Mouse (Mus musculus) heart, embryonic 12.5 days (tissue): ENCODE data around the gene Myo5a. TPM values are rescaled to one million over a fixed set of nuclear protein-coding genes. Genes with fewer than 3 reads are reported as not detected.

ENCODE experiments used
- ATAC-seq: fragments of 200-750 bp; cut with Nextera tagmentation; 2 replicates; pipeline ENCODE4 v1.8.0; 2017; ENCODE audit warnings: moderate TSS enrichment, moderate library complexity; ENCODE audit not compliant: insufficient number of reproducible peaks, low FRiP score
- H3K27ac ChIP-seq: fragments of 300-500 bp; sonication (generic); 2 replicates; pipeline ENCODE4 v1.5.1; 2016; ENCODE audit warnings: mild to moderate bottlenecking, moderate library complexity; ENCODE audit not compliant: poor library complexity, severe bottlenecking
- H3K27me3 ChIP-seq: fragments of 300-500 bp; sonication (generic); replicated peaks from 2 replicates; pipeline ENCODE4 v1.6.1; 2016; ENCODE audit warnings: mild to moderate bottlenecking, moderate library complexity
- H3K36me3 ChIP-seq: fragments of 300-500 bp; sonication (generic); 2 replicates; pipeline ENCODE4 v1.6.1; 2016; ENCODE audit warnings: mild to moderate bottlenecking, moderate library complexity
- H3K4me1 ChIP-seq: fragments of 300-500 bp; sonication (generic); replicated peaks from 2 replicates; pipeline ENCODE4 v1.6.1; 2016; ENCODE audit warnings: mild to moderate bottlenecking
- H3K4me2 ChIP-seq: fragments of 300-500 bp; sonication (generic); 2 replicates; pipeline ENCODE4 v1.6.1; 2016; ENCODE audit warnings: mild to moderate bottlenecking, moderate library complexity
- H3K4me3 ChIP-seq: fragments of 300-500 bp; sonication (generic); 2 replicates; pipeline ENCODE4 v1.5.1; 2016; ENCODE audit warnings: mild to moderate bottlenecking
- H3K9ac ChIP-seq: fragments of 300-500 bp; sonication (generic); 2 replicates; pipeline ENCODE4 v1.6.1; 2016; ENCODE audit warnings: mild to moderate bottlenecking, moderate library complexity
- H3K9me3 ChIP-seq: fragments of 300-500 bp; sonication (generic); replicated peaks from 2 replicates; pipeline ENCODE4 v1.6.1; 2016; ENCODE audit warnings: mild to moderate bottlenecking, moderate library complexity
- WGBS: fragments of 180-500 bp; shearing (Covaris S2); methylation state at CpG from one replicate; pipeline ENCODE4 v1.1.7; 2016; 5-methylcytosine and 5-hydroxymethylcytosine counted together
- polyA plus RNA-seq: library from polyadenylated mRNA; unstranded; fragments of >200 nt; fragmentation: Nextera tagmentation; extraction: Ambion mirVana; gene quantifications from 2 replicates; pipeline ENCODE4 v1.2.1, GENCODE M21; 2016

The Myo5a gene
- polyA plus RNA-seq, result 15.8 and 17.4 TPM in 2 replicates

- 19% methylated on average over 23 of the region's 23 CpGs for WGBS
- no peaks in the 10 kb centered on the region; the same call in 1 of the 2 replicates for H3K27me3 ChIP-seq
- peak within 1 kb of the TSS; percentile 83 for H3K4me2 ChIP-seq
- H3K4me3 ChIP-seq, result peak within 1 kb of the TSS; percentile 65
- peaks cover 6% of the 10 kb centered on the region for H3K4me1 ChIP-seq
- no peaks in the 10 kb centered on the region for H3K36me3 ChIP-seq
- H3K9me3 ChIP-seq, result no peaks in the 10 kb centered on the region
- no peak; the same call in 1 of the 2 replicates for ATAC-seq
- peak within 1 kb of the TSS; percentile 81 for H3K9ac ChIP-seq
- peak within 1 kb of the TSS; percentile 63 for H3K27ac ChIP-seq
These were observed at the start of gene Myo5a for GRCm38 (mm10) chr9:75070457-75071028. Myo5a (plus strand) TSS chr9:75071015.

- no peak for ATAC-seq
- H3K36me3 ChIP-seq, result peaks cover 29% of the 10 kb centered on the region
These were observed 48.3 kb upstream of the Myo5a start for GRCm38 (mm10) chr9:75022546-75022945.

DNA sequence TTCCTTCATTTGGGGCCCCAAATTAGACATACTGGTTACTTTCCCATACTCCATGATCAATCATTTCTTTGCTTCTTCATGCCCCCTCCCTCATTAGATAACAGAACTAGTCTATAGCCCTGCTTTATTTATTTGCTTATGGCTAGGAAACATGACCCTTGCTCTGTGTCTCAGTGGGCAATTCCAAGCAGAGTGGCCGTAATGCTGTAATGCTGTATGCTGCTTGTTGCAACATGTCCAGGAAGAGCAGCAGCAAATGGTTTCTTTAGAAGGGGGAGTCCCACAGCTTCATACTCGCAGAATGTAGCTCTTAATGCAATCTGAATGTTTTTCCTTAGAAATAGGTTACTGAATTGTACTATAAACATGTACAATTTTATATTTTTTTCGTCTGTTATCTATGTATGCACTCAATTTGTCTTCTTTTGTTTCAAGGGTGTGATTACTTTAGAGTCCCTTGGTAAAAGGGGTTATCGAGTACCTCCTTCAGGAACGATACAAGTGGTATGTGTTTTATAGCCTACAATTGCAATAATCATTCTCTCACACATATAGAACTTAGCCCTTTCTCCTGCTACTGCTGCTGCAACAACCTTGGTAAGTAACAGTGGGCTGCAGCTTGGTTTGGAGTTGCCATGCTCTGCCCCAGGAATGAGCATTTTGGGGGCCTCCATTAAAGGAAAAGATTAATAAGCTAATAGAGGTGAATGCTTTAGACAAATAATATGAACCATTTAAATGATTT, 47.5 kb upstream of the Myo5a start:
- Histone ChIP-seq H3K27ac (no peak overlapping the region), H3K36me3 (peaks cover 27% of the 10 kb centered on the region), H3K4me2 (no peak overlapping the region), H3K4me3 (no peak overlapping the region), H3K9me3 (no peaks in the 10 kb centered on the region), H3K4me1 (peaks cover 6% of the 10 kb centered on the region; the same call in 1 of the 2 replicates), H3K27me3 (no peaks in the 10 kb centered on the region), H3K9ac (no peak overlapping the region)
- ATAC-seq, result no peak
- 72% methylated on average over 5 of the region's 5 CpGs for WGBS

More at GRCm38 (mm10) chr9:75022546-75022945, 48.3 kb upstream of the Myo5a start:
- no peak overlapping the region for H3K9ac ChIP-seq
- no peak overlapping the region for H3K4me3 ChIP-seq
- H3K4me2 ChIP-seq, result no peak overlapping the region
- H3K9me3 ChIP-seq, result no peaks in the 10 kb centered on the region
- H3K27me3 ChIP-seq, result no peaks in the 10 kb centered on the region
- 84% methylated on average over 7 of the region's 7 CpGs for WGBS
- H3K27ac ChIP-seq, result no peak overlapping the region
- peaks cover 6% of the 10 kb centered on the region; the same call in 1 of the 2 replicates for H3K4me1 ChIP-seq

DNA sequence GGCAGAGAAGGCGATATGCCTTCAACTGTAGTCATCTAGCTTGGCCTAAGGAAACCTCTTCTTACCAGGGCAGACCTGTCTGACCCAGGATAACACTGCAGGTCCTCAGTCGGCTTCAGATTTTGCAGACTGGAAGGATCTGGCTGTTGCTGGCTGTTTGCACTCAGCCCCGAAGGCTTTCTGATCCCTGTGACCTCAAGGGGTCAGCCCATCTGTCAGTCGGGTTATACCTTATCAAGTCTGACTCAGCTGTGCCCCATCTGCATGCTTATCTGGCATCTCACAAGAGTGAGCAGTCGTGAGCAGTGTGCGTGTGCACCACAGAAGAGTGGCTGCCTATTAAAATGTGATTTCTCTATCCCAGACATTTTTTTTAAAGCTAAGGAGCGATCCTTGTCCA, 46.7 kb upstream of the Myo5a start:
- Histone ChIP-seq H3K9me3 (no peaks in the 10 kb centered on the region), H3K9ac (no peak overlapping the region), H3K4me2 (no peak overlapping the region), H3K4me1 (peaks cover 6% of the 10 kb centered on the region; the same call in 1 of the 2 replicates), H3K4me3 (no peak overlapping the region), H3K36me3 (peaks cover 22% of the 10 kb centered on the region), H3K27ac (no peak overlapping the region), H3K27me3 (no peaks in the 10 kb centered on the region)
- ATAC-seq, result no peak
- 23% methylated on average over 7 of the region's 7 CpGs for WGBS

- ATAC-seq, result no peak
- H3K9me3 ChIP-seq, result no peaks in the 10 kb centered on the region
- peaks cover 12% of the 10 kb centered on the region for H3K36me3 ChIP-seq
- no peak overlapping the region for H3K4me2 ChIP-seq
- no peak overlapping the region for H3K9ac ChIP-seq
- no peaks in the 10 kb centered on the region for H3K27me3 ChIP-seq
- peaks cover 6% of the 10 kb centered on the region; the same call in 1 of the 2 replicates for H3K4me1 ChIP-seq
- no peak overlapping the region for H3K27ac ChIP-seq
- no peak overlapping the region for H3K4me3 ChIP-seq
- 71% methylated on average over 6 of the region's 6 CpGs for WGBS
These were observed 45.1 kb upstream of the Myo5a start for GRCm38 (mm10) chr9:75025689-75026088.

DNA sequence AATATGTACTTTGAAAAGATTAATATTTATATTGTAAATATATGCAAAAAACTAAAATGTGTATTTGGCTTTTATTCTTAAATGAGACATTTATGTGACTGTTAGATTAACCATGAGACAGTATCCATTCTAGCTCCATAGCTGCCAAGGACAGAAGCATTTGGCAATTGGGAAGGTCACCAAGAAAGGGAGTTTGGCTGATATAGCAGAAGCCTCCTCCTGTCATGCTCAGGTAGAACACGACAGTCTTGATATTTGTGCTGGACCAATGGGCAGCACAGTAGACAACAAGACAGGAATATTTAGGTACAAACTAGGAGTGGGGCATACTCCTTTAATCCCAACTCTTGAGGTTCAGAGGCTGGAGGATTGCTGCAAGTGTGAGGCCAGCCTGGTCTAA, 38.4 kb upstream of the Myo5a start:
- no peaks in the 10 kb centered on the region for H3K9me3 ChIP-seq
- H3K36me3 ChIP-seq, result peaks cover 2% of the 10 kb centered on the region; the same call in 1 of the 2 replicates
- no peak overlapping the region for H3K4me2 ChIP-seq
- 86% methylated on average over 1 of the region's 1 CpGs for WGBS
- no peak overlapping the region for H3K27ac ChIP-seq
- no peak overlapping the region for H3K4me3 ChIP-seq
- H3K4me1 ChIP-seq, result no peaks in the 10 kb centered on the region; the same call in 1 of the 2 replicates
- H3K27me3 ChIP-seq, result no peaks in the 10 kb centered on the region
- no peak overlapping the region for H3K9ac ChIP-seq
- no peak for ATAC-seq

- H3K9ac ChIP-seq, result no peak overlapping the region
- no peak for ATAC-seq
- H3K9me3 ChIP-seq, result no peaks in the 10 kb centered on the region
- no peaks in the 10 kb centered on the region for H3K27me3 ChIP-seq
- no peak overlapping the region for H3K4me3 ChIP-seq
- no peak overlapping the region for H3K4me2 ChIP-seq
- WGBS, result 61% methylated on average over 7 of the region's 7 CpGs
- no peak overlapping the region for H3K27ac ChIP-seq
- peaks cover 2% of the 10 kb centered on the region; the same call in 1 of the 2 replicates for H3K36me3 ChIP-seq
- H3K4me1 ChIP-seq, result no peaks in the 10 kb centered on the region; the same call in 1 of the 2 replicates
These were observed 37.7 kb upstream of the Myo5a start for GRCm38 (mm10) chr9:75033141-75033540.

DNA sequence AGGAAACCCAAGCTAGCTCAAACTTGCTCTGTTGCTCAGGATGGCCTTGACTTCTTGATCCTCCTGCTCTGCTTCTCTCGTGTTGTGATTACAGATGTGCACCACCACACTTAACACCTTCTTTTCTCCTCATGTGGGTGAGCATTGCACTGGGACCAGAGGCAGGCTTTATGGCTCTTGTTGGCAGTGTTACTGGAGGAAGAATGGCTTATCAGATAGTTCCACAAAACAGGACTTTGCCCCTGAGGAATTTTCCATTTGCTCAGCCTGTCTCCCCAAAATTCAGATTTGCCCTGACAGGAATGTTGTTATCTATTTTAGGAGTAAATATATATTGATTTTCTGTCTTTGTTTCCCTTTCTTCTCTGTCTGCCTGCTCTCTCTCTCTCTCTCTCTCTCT, 36.1 kb upstream of the Myo5a start:
- WGBS, result 31% methylated on average over 1 of the region's 1 CpGs
- no peak for ATAC-seq

GRCm38 (mm10) chr9:75035944-75036343, 34.9 kb upstream of the Myo5a start:
- no peak overlapping the region for H3K4me2 ChIP-seq
- WGBS, result 58% methylated on average over 4 of the region's 4 CpGs

More for the DNA sequence above, 36.1 kb upstream of the Myo5a start:
- Histone ChIP-seq H3K27ac (no peak overlapping the region), H3K9me3 (no peaks in the 10 kb centered on the region), H3K4me3 (no peak overlapping the region), H3K4me1 (peaks cover 5% of the 10 kb centered on the region), H3K27me3 (no peaks in the 10 kb centered on the region), H3K9ac (no peak overlapping the region), H3K36me3 (peaks cover 2% of the 10 kb centered on the region; the same call in 1 of the 2 replicates), H3K4me2 (no peak overlapping the region)

GRCm38 (mm10) chr9:75037451-75038356, 33.1 kb upstream of the Myo5a start, which contains the start of gene Arpp19:
Arpp19 (plus strand) TSS chr9:75037614.
- no peaks in the 10 kb centered on the region for H3K9me3 ChIP-seq
- H3K4me2 ChIP-seq, result peak within 1 kb of the TSS; percentile 78
- peak; percentile 91 for ATAC-seq
- peak within 1 kb of the TSS; percentile 86 for H3K9ac ChIP-seq
- peaks cover 5% of the 10 kb centered on the region for H3K4me1 ChIP-seq
- H3K27ac ChIP-seq, result peak within 1 kb of the TSS; percentile 62
- 0 out of 2 replicates have a peak, but pooled peaks cover 5% of the 10 kb centered on the region for H3K36me3 ChIP-seq
- peak within 1 kb of the TSS; percentile 99 for H3K4me3 ChIP-seq
- WGBS, result under 1% methylated on average over 72 of the region's 73 CpGs
- no peaks in the 10 kb centered on the region for H3K27me3 ChIP-seq

More at GRCm38 (mm10) chr9:75035944-75036343, 34.9 kb upstream of the Myo5a start:
- no peaks in the 10 kb centered on the region for H3K27me3 ChIP-seq
- no peak overlapping the region for H3K27ac ChIP-seq
- ATAC-seq, result no peak
- H3K36me3 ChIP-seq, result peaks cover 2% of the 10 kb centered on the region; the same call in 1 of the 2 replicates
- no peak overlapping the region for H3K9ac ChIP-seq
- H3K4me1 ChIP-seq, result peaks cover 5% of the 10 kb centered on the region
- H3K4me3 ChIP-seq, result no peak overlapping the region
- H3K9me3 ChIP-seq, result no peaks in the 10 kb centered on the region
